In genomic region chr7:45537602-45538001, GRCm38 (mm10) we compare ENCODE assay signal across 8 mouse cellular contexts. TPM values are rescaled to one million over a fixed set of nuclear protein-coding genes. Genes with fewer than 3 reads are reported as not detected.
DNase-seq lines count a peak whose midpoint lies in the region; ATAC-seq and TF ChIP-seq lines count a peak whose summit lies in the region.

No protein-coding gene starts in this region.

- no peaks in the 10 kb centered on the region for H3K36me3 ChIP-seq in kidney, adult 2 months (ENCODE audit: control insufficient read depth, insufficient read depth, low read length)
- H3K36me3 ChIP-seq in embryonic facial prominence, embryonic 13.5 days: no peaks in the 10 kb centered on the region
- H3K36me3 ChIP-seq in hindbrain, embryonic 16.5 days (ENCODE audit: control insufficient read depth, insufficient read depth, low read length): no peaks in the 10 kb centered on the region
- H3K36me3 ChIP-seq in midbrain, embryonic 14.5 days (ENCODE audit: control insufficient read depth, insufficient read depth, low read length): no peaks in the 10 kb centered on the region

- ATAC-seq in embryonic facial prominence, embryonic 13.5 days (ENCODE audit: insufficient number of reproducible peaks, insufficient read depth, low FRiP score, low TSS enrichment, low read depth): no peak
- ATAC-seq in hindbrain, embryonic 16.5 days: no peak
- ATAC-seq in midbrain, embryonic 14.5 days (ENCODE audit: low FRiP score, low TSS enrichment): no peak
- ATAC-seq in erythroid progenitor cell, adult 5-6 weeks (replicated peaks; ENCODE audit: low FRiP score, poor library complexity, severe bottlenecking): no peak

- 91% methylated on average over 10 of the region's 10 CpGs for WGBS in kidney, adult 2 months
- WGBS in embryonic facial prominence, embryonic 13.5 days: 83% methylated on average over 10 of the region's 10 CpGs
- WGBS in hindbrain, embryonic 16.5 days: 77% methylated on average over 10 of the region's 10 CpGs
- WGBS in midbrain, embryonic 14.5 days: 79% methylated on average over 10 of the region's 10 CpGs

- H3K9ac ChIP-seq in embryonic facial prominence, embryonic 13.5 days: no peak overlapping the region; the same call in 1 of the 2 replicates
- peak overlapping the region; percentile 63 for H3K9ac ChIP-seq in hindbrain, embryonic 16.5 days (ENCODE audit: low read depth, low read length)
- peak overlapping the region; percentile 72; the same call in 1 of the 2 replicates for H3K9ac ChIP-seq in midbrain, embryonic 14.5 days (replicated peaks; ENCODE audit: low read length)

- no peak for TF ChIP-seq CTCF in kidney, adult 2 months (conservative IDR thresholded peaks at IDR 0.05; ENCODE audit: insufficient read depth, insufficient read length, low read depth, low read length)

- DNase-seq in kidney, adult 2 months: no peak
- no peak for DNase-seq in kidney, adult 18-20 months
- DNase-seq in midbrain, embryonic 14.5 days: no peak
- no peak for DNase-seq in spleen, adult 18-20 months
- no peak for DNase-seq in adrenal gland, adult 2 months

- H3K27me3 ChIP-seq in kidney, adult 2 months (replicated peaks; ENCODE audit: control insufficient read depth, insufficient read depth, low read length): no peaks in the 10 kb centered on the region
- H3K27me3 ChIP-seq in embryonic facial prominence, embryonic 13.5 days: peaks cover 4% of the 10 kb centered on the region
- no peaks in the 10 kb centered on the region for H3K27me3 ChIP-seq in hindbrain, embryonic 16.5 days (replicated peaks; ENCODE audit: control insufficient read depth, insufficient read depth, low read length)
- H3K27me3 ChIP-seq in midbrain, embryonic 14.5 days (ENCODE audit: control insufficient read depth, insufficient read depth, low read length): no peaks in the 10 kb centered on the region

- peak overlapping the region; percentile 82 for H3K4me2 ChIP-seq in embryonic facial prominence, embryonic 13.5 days
- peak overlapping the region; percentile 61 for H3K4me2 ChIP-seq in hindbrain, embryonic 16.5 days (ENCODE audit: low read length)
- H3K4me2 ChIP-seq in midbrain, embryonic 14.5 days (ENCODE audit: low read length): peak overlapping the region; percentile 84

- peaks cover 4% of the 10 kb centered on the region; the same call in 1 of the 2 replicates for H3K4me1 ChIP-seq in kidney, adult 2 months (ENCODE audit: control insufficient read depth, insufficient read depth, low read length)
- H3K4me1 ChIP-seq in embryonic facial prominence, embryonic 13.5 days: peaks cover 8% of the 10 kb centered on the region
- H3K4me1 ChIP-seq in hindbrain, embryonic 16.5 days (ENCODE audit: control insufficient read depth, insufficient read depth, low read depth, low read length): peaks cover 5% of the 10 kb centered on the region; the same call in 1 of the 2 replicates
- peaks cover 6% of the 10 kb centered on the region; the same call in 1 of the 2 replicates for H3K4me1 ChIP-seq in midbrain, embryonic 14.5 days (ENCODE audit: control insufficient read depth, insufficient read depth, low read length)

- TF ChIP-seq POLR2A in kidney, adult 2 months (IDR thresholded peaks at IDR 0.05; ENCODE audit: low read depth, low read length): no peak

- 0 out of 2 replicates have a peak overlapping the region, but pooled peaks have one; percentile 61 for H3K4me3 ChIP-seq in kidney, adult 2 months (ENCODE audit: insufficient read depth, low read depth, low read length)
- peak overlapping the region; percentile 50 for H3K4me3 ChIP-seq in embryonic facial prominence, embryonic 13.5 days
- peak overlapping the region; percentile 45 for H3K4me3 ChIP-seq in hindbrain, embryonic 16.5 days (ENCODE audit: low read length)
- H3K4me3 ChIP-seq in midbrain, embryonic 14.5 days (replicated peaks; ENCODE audit: low read depth, low read length): peak overlapping the region; percentile 54

- H3K27ac ChIP-seq in kidney, adult 2 months (ENCODE audit: insufficient read depth, low read depth, low read length): no peak overlapping the region
- H3K27ac ChIP-seq in embryonic facial prominence, embryonic 13.5 days: no peak overlapping the region
- 0 out of 2 replicates have a peak overlapping the region, but pooled peaks have one; percentile 18 for H3K27ac ChIP-seq in hindbrain, embryonic 16.5 days (ENCODE audit: low read depth, low read length)
- H3K27ac ChIP-seq in midbrain, embryonic 14.5 days (replicated peaks; ENCODE audit: low read depth, low read length): no peak overlapping the region

- no peaks in the 10 kb centered on the region for H3K9me3 ChIP-seq in embryonic facial prominence, embryonic 13.5 days
- H3K9me3 ChIP-seq in hindbrain, embryonic 16.5 days (ENCODE audit: control insufficient read depth, low read length): no peaks in the 10 kb centered on the region
- no peaks in the 10 kb centered on the region for H3K9me3 ChIP-seq in midbrain, embryonic 14.5 days (ENCODE audit: control insufficient read depth, low read length)

RNA-seq across cellular contexts. Expression of gene Plekha4, which starts 11.5 kb away (rescaled TPM):
- 4.6 and 5.9 TPM in 2 replicates for polyA plus RNA-seq in kidney, adult 2 months (2012; rRNA removed)
- 2.9 and 3.8 TPM in 2 replicates for polyA plus RNA-seq in embryonic facial prominence, embryonic 13.5 days (2015; fragmentation: Nextera tagmentation; extraction: Ambion mirVana)
- 2.2 and 3.1 TPM in 2 replicates for polyA plus RNA-seq in hindbrain, embryonic 16.5 days (2015; fragmentation: Nextera tagmentation; extraction: Ambion mirVana)
- 0.53 and 0.77 TPM in 2 replicates for polyA plus RNA-seq in midbrain, embryonic 14.5 days (2014; fragmentation: Nextera tagmentation; extraction: Ambion mirVana)
- total RNA-seq in erythroid progenitor cell, adult 5-6 weeks (2015; ENCODE audit: low replicate concordance): 7.2 TPM in 1 of 2 replicates, not detected in the other
- 0.08 and 0.90 TPM in 2 replicates for total RNA-seq in erythroid progenitor cell, adult 5-6 weeks (2017; ENCODE audit: low replicate concordance)
- 1 to 10 TPM; 3.0 to 5.9 TPM for total RNA-seq in adrenal gland, adult 2 months (2021)
- 9.8 and 15.6 TPM in 2 replicates for polyA plus RNA-seq in adrenal gland, adult 2 months (2012; rRNA removed)

RNA-seq across cellular contexts. Expression of gene Ppp1r15a, which starts 11.5 kb away (rescaled TPM):
- 26.6 and 28.2 TPM in 2 replicates for polyA plus RNA-seq in kidney, adult 2 months (2012; rRNA removed)
- polyA plus RNA-seq in embryonic facial prominence, embryonic 13.5 days (2015; fragmentation: Nextera tagmentation; extraction: Ambion mirVana): 22.9 and 23.0 TPM in 2 replicates
- polyA plus RNA-seq in hindbrain, embryonic 16.5 days (2015; fragmentation: Nextera tagmentation; extraction: Ambion mirVana): 17.5 and 18.2 TPM in 2 replicates
- polyA plus RNA-seq in midbrain, embryonic 14.5 days (2014; fragmentation: Nextera tagmentation; extraction: Ambion mirVana): 9.5 and 10.2 TPM in 2 replicates
- total RNA-seq in erythroid progenitor cell, adult 5-6 weeks (2015; ENCODE audit: low replicate concordance): 814 and 867 TPM in 2 replicates
- total RNA-seq in erythroid progenitor cell, adult 5-6 weeks (2017; ENCODE audit: low replicate concordance): 569 and 633 TPM in 2 replicates
- total RNA-seq in adrenal gland, adult 2 months (2021): 10 to 100 TPM; 49.0 to 57.8 TPM
- polyA plus RNA-seq in adrenal gland, adult 2 months (2012; rRNA removed): 49.5 and 49.7 TPM in 2 replicates

RNA-seq across cellular contexts. Expression of gene Hsd17b14, which starts 17.1 kb away (rescaled TPM):
- polyA plus RNA-seq in kidney, adult 2 months (2012; rRNA removed): 43.9 and 48.3 TPM in 2 replicates
- polyA plus RNA-seq in embryonic facial prominence, embryonic 13.5 days (2015; fragmentation: Nextera tagmentation; extraction: Ambion mirVana): 0.25 and 0.83 TPM in 2 replicates
- polyA plus RNA-seq in hindbrain, embryonic 16.5 days (2015; fragmentation: Nextera tagmentation; extraction: Ambion mirVana): 0.43 and 0.80 TPM in 2 replicates
- polyA plus RNA-seq in midbrain, embryonic 14.5 days (2014; fragmentation: Nextera tagmentation; extraction: Ambion mirVana): not detected in 2 replicates
- not detected in 2 replicates for total RNA-seq in erythroid progenitor cell, adult 5-6 weeks (2015; ENCODE audit: low replicate concordance)
- total RNA-seq in erythroid progenitor cell, adult 5-6 weeks (2017; ENCODE audit: low replicate concordance): not detected in 2 replicates
- 1 to 10 TPM; 2.3 TPM for total RNA-seq in adrenal gland, adult 2 months (2021)
- 1.5 and 2.3 TPM in 2 replicates for polyA plus RNA-seq in adrenal gland, adult 2 months (2012; rRNA removed)

RNA-seq across cellular contexts. Expression of gene Nucb1, which starts 27.4 kb away (rescaled TPM):
- polyA plus RNA-seq in kidney, adult 2 months (2012; rRNA removed): 397 and 405 TPM in 2 replicates
- 198 and 206 TPM in 2 replicates for polyA plus RNA-seq in embryonic facial prominence, embryonic 13.5 days (2015; fragmentation: Nextera tagmentation; extraction: Ambion mirVana)
- polyA plus RNA-seq in hindbrain, embryonic 16.5 days (2015; fragmentation: Nextera tagmentation; extraction: Ambion mirVana): 141 and 151 TPM in 2 replicates
- 86.5 and 89.5 TPM in 2 replicates for polyA plus RNA-seq in midbrain, embryonic 14.5 days (2014; fragmentation: Nextera tagmentation; extraction: Ambion mirVana)
- 164 and 168 TPM in 2 replicates for total RNA-seq in erythroid progenitor cell, adult 5-6 weeks (2015; ENCODE audit: low replicate concordance)
- total RNA-seq in erythroid progenitor cell, adult 5-6 weeks (2017; ENCODE audit: low replicate concordance): 789 and 905 TPM in 2 replicates
- total RNA-seq in adrenal gland, adult 2 months (2021): 100 to 1,000 TPM; 280 to 286 TPM
- 594 and 643 TPM in 2 replicates for polyA plus RNA-seq in adrenal gland, adult 2 months (2012; rRNA removed)

RNA-seq across cellular contexts. Expression of gene Bcat2, which starts 32.4 kb away (rescaled TPM):
- 185 and 188 TPM in 2 replicates for polyA plus RNA-seq in kidney, adult 2 months (2012; rRNA removed)
- 67.1 and 68.4 TPM in 2 replicates for polyA plus RNA-seq in embryonic facial prominence, embryonic 13.5 days (2015; fragmentation: Nextera tagmentation; extraction: Ambion mirVana)
- polyA plus RNA-seq in hindbrain, embryonic 16.5 days (2015; fragmentation: Nextera tagmentation; extraction: Ambion mirVana): 22.7 and 27.0 TPM in 2 replicates
- polyA plus RNA-seq in midbrain, embryonic 14.5 days (2014; fragmentation: Nextera tagmentation; extraction: Ambion mirVana): 14.9 and 16.9 TPM in 2 replicates
- total RNA-seq in erythroid progenitor cell, adult 5-6 weeks (2015; ENCODE audit: low replicate concordance): 8.4 and 17.7 TPM in 2 replicates
- total RNA-seq in erythroid progenitor cell, adult 5-6 weeks (2017; ENCODE audit: low replicate concordance): 4.0 and 22.0 TPM in 2 replicates
- 100 to 1,000 TPM; 213 to 292 TPM for total RNA-seq in adrenal gland, adult 2 months (2021)
- polyA plus RNA-seq in adrenal gland, adult 2 months (2012; rRNA removed): 166 and 170 TPM in 2 replicates

Comparison
In these comparisons a context has a peak if more than half of its experiments do, and no peak if none do; other contexts are left out.
1. RNA of gene Hsd17b14, which starts 17.1 kb away (polyA plus RNA-seq): 43.9 to 48.3 TPM in kidney, adult 2 months; 1.5 to 2.3 TPM in adrenal gland, adult 2 months, 0.25 to 0.83 TPM in embryonic facial prominence, embryonic 13.5 days, 0.43 to 0.80 TPM in hindbrain, embryonic 16.5 days and not detected in midbrain, embryonic 14.5 days; every median in the first group is over 10 times any median in the second.
2. Peak in every context shown above with its lines, with median percentiles within 50 percentile points of each other: H3K4me3 ChIP-seq and H3K4me2 ChIP-seq.